Mouse (Mus musculus): ENCODE data around the gene Galk1.

Gene Galk1

GRCm38 (mm10) chr11:116041833-116042232 is 29.3 kb upstream of the Galk1 start:
- POLR2A ChIA-PET: interaction anchor here in 3 of 4 experiments (0.6 to 14.0 kb wide), 13 partner anchors 10 to 102 kb away, joined by 3 to 134 read pairs (median 4); partner anchors contain the start of genes Unk (in 2 of the 3), H3f3b (in 1 of the 3) and Mrpl38 (in 1 of the 3)
- CTCF ChIA-PET: interaction anchor here in 2 of 4 experiments (0.5 to 0.9 kb wide), 4 partner anchors 9 to 38 kb away, joined by 3 to 5 read pairs (median 3); no protein-coding TSS in a partner anchor

- CTCF ChIA-PET: no interaction called here
- POLR2A ChIA-PET: interaction anchor here in 3 of 4 experiments (1.3 to 14.0 kb wide), 9 partner anchors 9 to 38 kb away, joined by 3 to 134 read pairs (median 22); partner anchors contain the start of gene Unk (in 2 of the 3)
Observed at GRCm38 (mm10) chr11:116040593-116040992, 28.1 kb upstream of the Galk1 start.

- POLR2A ChIA-PET: interaction anchor here in 3 of 4 experiments (0.6 to 14.0 kb wide), 8 partner anchors 8 to 501 kb away, joined by 3 to 134 read pairs (median 6); partner anchors contain the start of gene Unk (in 1 of the 3)
- CTCF ChIA-PET: no interaction called here
Observed at GRCm38 (mm10) chr11:116037826-116038225, 25.3 kb upstream of the Galk1 start.

GRCm38 (mm10) chr11:116036671-116037070 is 24.2 kb upstream of the Galk1 start:
- ChIA-PET POLR2A (interaction anchor here in 3 of 4 experiments (0.8 to 14.0 kb wide), 7 partner anchors 10 to 17 kb away, joined by 3 to 134 read pairs (median 4); no protein-coding TSS in a partner anchor), CTCF (interaction anchor here in 3 of 4 experiments (0.6 to 0.7 kb wide), 4 partner anchors 32 to 583 kb away, joined by 3 to 7 read pairs (median 4); no protein-coding TSS in a partner anchor)

- ChIA-PET CTCF (interaction anchor here in 2 of 4 experiments (0.6 to 2.1 kb wide), 2 partner anchors 41 to 75 kb away, joined by 4 to 5 read pairs; no protein-coding TSS in a partner anchor), POLR2A (interaction anchor here in 3 of 4 experiments (0.8 to 14.0 kb wide), 6 partner anchors 8 to 24 kb away, joined by 3 to 134 read pairs (median 22); no protein-coding TSS in a partner anchor)
Observed at GRCm38 (mm10) chr11:116034584-116034983, 22.1 kb upstream of the Galk1 start.

GRCm38 (mm10) chr11:116030898-116031845 is 18.7 kb upstream of the Galk1 start:
- POLR2A ChIA-PET: interaction anchor here (0.5 to 6.0 kb wide), 55 partner anchors 8 to 1305 kb away, joined by 3 to 71 read pairs (median 4); partner anchors contain the start of genes Mrpl38 (in 3 of the 4), Galk1 (in 2 of the 4), Itgb4 (in 2 of the 4) and Smim5 (in 1 of the 4)
- CTCF ChIA-PET: interaction anchor here in 1 of 4 experiments (0.6 to 1.4 kb wide), 3 partner anchors 11 to 457 kb away, joined by 3 to 9 read pairs (median 4); no protein-coding TSS in a partner anchor

GRCm38 (mm10) chr11:116030088-116030897 is 17.8 kb upstream of the Galk1 start, which contains the start of gene Unk:
Gene Unk (plus strand): TSS chr11:116030322.
- ChIA-PET POLR2A (interaction anchor here (0.5 to 6.0 kb wide), 55 partner anchors 8 to 911 kb away, joined by 3 to 71 read pairs (median 4); partner anchors contain the start of genes Galk1 (in 3 of the 4), Mrpl38 (in 3 of the 4), Fbf1 (in 1 of the 4) and Itgb4 (in 1 of the 4)), CTCF (interaction anchor here in 2 of 4 experiments (0.6 to 1.4 kb wide), 3 partner anchors 17 to 458 kb away, joined by 3 to 4 read pairs (median 3); no protein-coding TSS in a partner anchor)

GRCm38 (mm10) chr11:116029086-116029865 is 16.8 kb upstream of the Galk1 start:
- CTCF ChIA-PET: interaction anchor here in 1 of 4 experiments (0.7 kb wide), 1 partner anchor 298 kb away, joined by 3 read pairs; no protein-coding TSS in a partner anchor

GRCm38 (mm10) chr11:116028177-116028865 is 15.8 kb upstream of the Galk1 start:
- POLR2A ChIA-PET: interaction anchor here (0.6 to 6.0 kb wide), 30 partner anchors 8 to 1509 kb away, joined by 3 to 71 read pairs (median 4); partner anchors contain the start of genes Galk1 (in 1 of the 4), Mrpl38 (in 1 of the 4), Recql5 (in 1 of the 4) and Sap30bp (in 1 of the 4)
- CTCF ChIA-PET: interaction anchor here (0.5 to 0.6 kb wide), 6 partner anchors 14 to 730 kb away, joined by 3 to 6 read pairs (median 3); no protein-coding TSS in a partner anchor

More at GRCm38 (mm10) chr11:116029086-116029865, 16.8 kb upstream of the Galk1 start:
- POLR2A ChIA-PET: interaction anchor here in 2 of 4 experiments (0.8 to 6.0 kb wide), 19 partner anchors 9 to 210 kb away, joined by 3 to 71 read pairs (median 6); partner anchors contain the start of genes Galk1 (in 2 of the 2), Mrpl38 (in 2 of the 2), Fbf1 (in 1 of the 2) and Recql5 (in 1 of the 2)

- ChIA-PET POLR2A (interaction anchor here in 3 of 4 experiments (0.6 to 6.0 kb wide), 16 partner anchors 8 to 798 kb away, joined by 3 to 71 read pairs (median 4); partner anchors contain the start of genes Galk1 (in 1 of the 3), Mrpl38 (in 1 of the 3) and Tsen54 (in 1 of the 3)), CTCF (no interaction called here)
Observed at GRCm38 (mm10) chr11:116027756-116028155, 15.2 kb upstream of the Galk1 start, which contains the start of gene H3f3b. Gene H3f3b (minus strand): TSS chr11:116027962.

GRCm38 (mm10) chr11:116025056-116025845 is 12.7 kb upstream of the Galk1 start:
- CTCF ChIA-PET: interaction anchor here in 2 of 4 experiments (0.6 to 1.8 kb wide), 18 partner anchors 13 to 1483 kb away, joined by 3 to 13 read pairs (median 4); partner anchors contain the start of genes Galk1 (in 1 of the 2), Itgb4 (in 1 of the 2), Mrpl38 (in 1 of the 2) and Slc25a19 (in 1 of the 2)

GRCm38 (mm10) chr11:116024356-116024808 is 11.9 kb upstream of the Galk1 start:
- POLR2A ChIA-PET: interaction anchor here (0.5 to 10.7 kb wide), 374 partner anchors 8 to 1702 kb away, joined by 3 to 392 read pairs (median 5); partner anchors contain the start of genes Galk1 (in 4 of the 4), Itgb4 (in 3 of the 4), Jpt1 (in 3 of the 4) and Mrpl38 (in 3 of the 4)
- CTCF ChIA-PET: interaction anchor here in 2 of 4 experiments (0.6 to 1.8 kb wide), 18 partner anchors 12 to 1482 kb away, joined by 3 to 13 read pairs (median 4); partner anchors contain the start of genes Galk1 (in 1 of the 2), Itgb4 (in 1 of the 2), Mrpl38 (in 1 of the 2) and Slc25a19 (in 1 of the 2)

More at GRCm38 (mm10) chr11:116025056-116025845, 12.7 kb upstream of the Galk1 start:
- POLR2A ChIA-PET: interaction anchor here (0.5 to 10.7 kb wide), 371 partner anchors 8 to 1703 kb away, joined by 3 to 392 read pairs (median 5); partner anchors contain the start of genes Galk1 (in 4 of the 4), Itgb4 (in 3 of the 4), Jpt1 (in 3 of the 4) and Mrpl38 (in 3 of the 4)

- POLR2A ChIA-PET: interaction anchor here (0.5 to 10.7 kb wide), 217 partner anchors 9 to 1459 kb away, joined by 3 to 392 read pairs (median 7); partner anchors contain the start of genes Galk1 (in 4 of the 4), Itgb4 (in 3 of the 4), Mrpl38 (in 3 of the 4) and Recql5 (in 3 of the 4)
- CTCF ChIA-PET: interaction anchor here in 1 of 4 experiments (0.8 to 1.8 kb wide), 10 partner anchors 12 to 392 kb away, joined by 3 to 13 read pairs (median 4); partner anchors contain the start of genes Galk1 and Mrpl38
Observed at GRCm38 (mm10) chr11:116023771-116024355, 11.3 kb upstream of the Galk1 start.
